In the genomic region with DNA sequence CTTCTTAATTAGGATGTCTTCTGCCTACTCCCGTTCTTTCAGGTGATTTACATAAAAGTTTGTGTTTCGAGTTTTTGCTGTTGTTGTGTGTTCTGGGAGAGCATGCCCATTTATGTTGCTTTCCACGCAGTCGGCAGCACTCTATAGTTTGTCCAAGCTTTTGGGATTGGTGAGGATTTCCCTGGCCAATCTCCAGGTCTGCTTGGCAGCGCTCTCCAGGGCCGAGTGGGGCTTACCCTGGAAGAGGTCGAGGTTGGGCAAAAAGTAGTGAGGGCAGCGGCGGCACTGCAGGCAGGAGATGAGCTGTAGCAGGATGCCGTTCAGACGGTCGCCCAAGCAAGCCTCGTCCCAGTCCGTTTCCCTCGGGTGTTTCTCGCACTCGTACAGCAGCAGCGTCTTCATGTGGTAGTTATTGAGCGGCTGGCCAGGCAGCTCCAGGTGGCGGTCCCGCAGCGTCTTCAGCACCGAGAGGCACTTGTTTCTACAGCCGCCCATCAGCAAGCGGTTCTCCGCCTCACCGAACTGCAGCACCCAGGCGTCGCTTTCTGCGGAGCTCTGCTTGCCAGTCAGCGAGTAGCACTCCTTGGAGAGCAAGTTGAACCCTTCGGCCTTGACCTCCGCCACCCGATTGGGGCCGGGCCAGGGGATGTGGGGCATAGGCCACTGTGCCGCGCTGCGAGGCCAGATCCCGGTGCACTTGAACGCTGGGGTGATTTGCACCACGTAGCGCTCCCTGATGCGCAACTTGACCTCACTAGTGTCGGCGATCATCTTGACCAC, we compare ENCODE assay signal across 9 mouse cellular contexts. TPM values are rescaled to one million over a fixed set of nuclear protein-coding genes. Genes with fewer than 3 reads are reported as not detected.
DNase-seq lines count a peak whose midpoint lies in the region; ATAC-seq and TF ChIP-seq lines count a peak whose summit lies in the region.
"Had no signal": no experiment of that assay in that cellular context is flagged by ENCODE, and none has a peak within 500 bp of the region (broad histone marks: within the 10 kb centered on the region; RNA-seq: fewer than 3 reads in every experiment).

No protein-coding gene starts in this region.

- H3K27me3 ChIP-seq in hindbrain, embryonic 15.5 days: 0 out of 2 replicates have a peak, but pooled peaks cover 2% of the 10 kb centered on the region
- no peaks in the 10 kb centered on the region for H3K27me3 ChIP-seq in small intestine, adult 2 months (ENCODE audit: control insufficient read depth, insufficient read depth, low read length)

- 0 out of 2 replicates have a peak overlapping the region, but pooled peaks have one; percentile 21 for H3K27ac ChIP-seq in gastrocnemius, adult 2 months
- peak overlapping the region; percentile 94 for H3K27ac ChIP-seq in hindbrain, embryonic 15.5 days (replicated peaks)
- peak overlapping the region; percentile 50 for H3K27ac ChIP-seq in small intestine, adult 2 months (ENCODE audit: insufficient read depth, low read depth, low read length)

- peak overlapping the region; percentile 60 for H3K4me2 ChIP-seq in hindbrain, embryonic 15.5 days

- under 1% methylated on average over 45 of the region's 45 CpGs for WGBS in hindbrain, embryonic 15.5 days
- 62% methylated on average over 45 of the region's 45 CpGs for WGBS in small intestine, adult 2 months

- H3K9me3 ChIP-seq in hindbrain, embryonic 15.5 days: no peaks in the 10 kb centered on the region

- H3K9ac ChIP-seq in hindbrain, embryonic 15.5 days: peak overlapping the region; percentile 68

- no peak for TF ChIP-seq POLR2A in small intestine, adult 2 months (IDR thresholded peaks at IDR 0.05; ENCODE audit: low read depth, low read length)

- peak; percentile 75 for ATAC-seq in activated CD4-positive, CD25-positive, alpha-beta regulatory T cell, adult 4 months
- no peak for ATAC-seq in hindbrain, embryonic 15.5 days (ENCODE audit: low FRiP score, low read depth)
- ATAC-seq in megakaryocyte progenitor cell, adult 5-6 weeks (replicated peaks; ENCODE audit: poor library complexity): peak; percentile 56

- no peak for TF ChIP-seq CTCF in gastrocnemius, adult 2 months (IDR thresholded peaks at IDR 0.05)
- TF ChIP-seq CTCF in small intestine, adult 2 months (IDR thresholded peaks at IDR 0.05; ENCODE audit: extremely low read depth, insufficient read length, insufficient replicate concordance, low read depth, low read length): no peak

- DNase-seq in cerebellum, postnatal 14 days: peak; percentile 80 to 81
- peak; percentile 51 for DNase-seq in gastrocnemius, adult 2 months
- DNase-seq in left cerebral cortex, postnatal 25 days (ENCODE audit: low spot score in 2 of 2): peak; percentile 37 to 58
- DNase-seq in adipocyte (ENCODE audit: low spot score): no peak

- H3K4me1 ChIP-seq in hindbrain, embryonic 15.5 days (replicated peaks): peaks cover 23% of the 10 kb centered on the region
- no peaks in the 10 kb centered on the region for H3K4me1 ChIP-seq in small intestine, adult 2 months (ENCODE audit: control insufficient read depth, insufficient read depth, insufficient read length, low read length)

- no peaks in the 10 kb centered on the region for H3K36me3 ChIP-seq in hindbrain, embryonic 15.5 days
- peaks cover 3% of the 10 kb centered on the region; the same call in 1 of the 2 replicates for H3K36me3 ChIP-seq in small intestine, adult 2 months (ENCODE audit: control insufficient read depth, insufficient read depth, low read length)

- intact Hi-C loops in gastrocnemius, adult 2 months (cut with DNase I): no loop called here
- intact Hi-C loops in left cerebral cortex, postnatal 25 days (cut with DNase I): no loop called here

- H3K4me3 ChIP-seq in gastrocnemius, adult 2 months: peak overlapping the region; percentile 67
- H3K4me3 ChIP-seq in hindbrain, embryonic 15.5 days: peak overlapping the region; percentile 49
- H3K4me3 ChIP-seq in small intestine, adult 2 months (ENCODE audit: low read depth, low read length): peak overlapping the region; percentile 68

RNA-seq across cellular contexts. Expression of a gene that starts 1.8 kb away (rescaled TPM):
- polyA plus RNA-seq in activated CD4-positive, CD25-positive, alpha-beta regulatory T cell, adult 4 months (2017; shearing (Covaris generic)): under 1 TPM; 0.24 to 0.41 TPM
- under 1 TPM in 1 of 2 experiments, not detected in 1; 0.17 TPM for total RNA-seq in gastrocnemius, adult 2 months (2021)
- polyA plus RNA-seq in hindbrain, embryonic 15.5 days (2015; fragmentation: Nextera tagmentation; extraction: Ambion mirVana): 185 and 211 TPM in 2 replicates
- total RNA-seq in left cerebral cortex, postnatal 25 days (2021): under 1 TPM; 0.14 to 0.16 TPM
- not detected in 2 replicates for total RNA-seq in megakaryocyte progenitor cell, adult 5-6 weeks (2015)
- not detected in 2 replicates for total RNA-seq in megakaryocyte progenitor cell, adult 5-6 weeks (2017)
- 7.0 and 12.0 TPM in 2 replicates for polyA plus RNA-seq in small intestine, adult 2 months (2012; rRNA removed)
- total RNA-seq: gastrocnemius, adult 8-10 months had no signal

Comparison
In these comparisons a context has a peak if more than half of its experiments do, and no peak if none do; other contexts are left out.
1. H3K27ac ChIP-seq: peak in every context shown above with its lines; median percentile 94 in hindbrain, embryonic 15.5 days; 50 in small intestine, adult 2 months; 21 in gastrocnemius, adult 2 months.